Mouse (Mus musculus) thymus, adult 18-20 months (tissue): ENCODE measurements at regions not wholly inside any gene's neighbourhood (a gene's known extent, or its start where the extent isn't known, plus 50 kb on each side); places are given as distances from the start of the nearest gene placed in this dataset.
A peak's percentile ranks its signal among the peaks of the same experiment; 100 is the strongest.

Experiments
- DNase-seq, 2 experiments: peaks; one replicate each; pipeline ENCODE4 v3.0.0; 2022; ENCODE audit warnings: mixed read lengths in 2 of 2

GRCm38 (mm10) chr12:16135602-16136213 is 319.0 kb upstream of the Trib2 start:
- DNase-seq = no peak

GRCm38 (mm10) chr12:16134446-16134845 is 317.7 kb upstream of the Trib2 start:
- DNase-seq = no peak

GRCm38 (mm10) chr12:16133253-16133652 is 316.5 kb upstream of the Trib2 start:
- DNase-seq = peak; percentile 30 to 62

GRCm38 (mm10) chr12:16131740-16132077 is 315.0 kb upstream of the Trib2 start:
- no peak for DNase-seq

- DNase-seq = no peak
Measured at GRCm38 (mm10) chr12:16131028-16131739, 314.5 kb upstream of the Trib2 start.

- no peak for DNase-seq
Measured at GRCm38 (mm10) chr12:16130605-16131004, 313.9 kb upstream of the Trib2 start.

GRCm38 (mm10) chr12:16129923-16130322 is 313.2 kb upstream of the Trib2 start:
- no peak for DNase-seq

GRCm38 (mm10) chr12:16129243-16129642 is 312.5 kb upstream of the Trib2 start:
- no peak for DNase-seq

GRCm38 (mm10) chr12:16124906-16125305 is 308.2 kb upstream of the Trib2 start:
- no peak for DNase-seq

- no peak for DNase-seq
Measured at GRCm38 (mm10) chr12:16122353-16123127, 305.8 kb upstream of the Trib2 start.

- DNase-seq = no peak
Measured at GRCm38 (mm10) chr12:16121787-16122186, 305.1 kb upstream of the Trib2 start.

GRCm38 (mm10) chr12:16118710-16119109 is 302.0 kb upstream of the Trib2 start:
- no peak for DNase-seq

- no peak for DNase-seq
Measured at GRCm38 (mm10) chr12:16106946-16107345, 290.2 kb upstream of the Trib2 start.

GRCm38 (mm10) chr12:16098840-16099239 is 282.1 kb upstream of the Trib2 start:
- DNase-seq = no peak

GRCm38 (mm10) chr12:16092643-16093042 is 275.9 kb upstream of the Trib2 start:
- DNase-seq = no peak

- no peak for DNase-seq
Measured at GRCm38 (mm10) chr12:16091336-16091735, 274.6 kb upstream of the Trib2 start.

GRCm38 (mm10) chr12:16083176-16083575 is 266.5 kb upstream of the Trib2 start:
- no peak for DNase-seq

- DNase-seq = no peak
Measured at GRCm38 (mm10) chr12:16077215-16077614, 260.5 kb upstream of the Trib2 start.

- DNase-seq = no peak
Measured at GRCm38 (mm10) chr12:16075962-16076361, 259.2 kb upstream of the Trib2 start.

- no peak for DNase-seq
Measured at GRCm38 (mm10) chr12:16068940-16069339, 252.2 kb upstream of the Trib2 start.

GRCm38 (mm10) chr12:16062689-16063088 is 246.0 kb upstream of the Trib2 start:
- DNase-seq = no peak

- DNase-seq = no peak
Measured at GRCm38 (mm10) chr12:16060461-16060860, 243.7 kb upstream of the Trib2 start.

GRCm38 (mm10) chr12:16058255-16058654 is 241.5 kb upstream of the Trib2 start:
- DNase-seq = no peak

- DNase-seq = no peak
Measured at GRCm38 (mm10) chr12:16056831-16057230, 240.1 kb upstream of the Trib2 start.
